Mouse (Mus musculus) hematopoietic stem cell, adult 5-6 weeks (primary cell): ENCODE measurements around the gene Sgms1. TPM values are rescaled to one million over a fixed set of nuclear protein-coding genes. Genes with fewer than 3 reads are reported as not detected.

ENCODE experiments used
- ATAC-seq, 2 experiments: fragments of 125-278 bp in 1 of 2; replicated peaks in 1 of 2; 2 replicates each; pipeline ENCODE4 v1.8.0; 2016 to 2017; ENCODE audit warnings: inconsistent platforms in 2 of 2, mild to moderate bottlenecking in 2 of 2, moderate number of reproducible peaks in 2 of 2, low read depth in 1 of 2, moderate TSS enrichment in 1 of 2; ENCODE audit not compliant: low FRiP score in 2 of 2, poor library complexity in 2 of 2, severe bottlenecking in 2 of 2, insufficient read depth in 1 of 2, low TSS enrichment in 1 of 2
- total RNA-seq: library from RNA; stranded (forward); fragments of 172-1452, 232-1000 nt; gene quantifications from 2 replicates; pipeline ENCODE4 v1.2.3, GENCODE M21; 2017

Gene Sgms1
- total RNA-seq, 1 experiment from 2014 or later, result 79.2 TPM

GRCm38 (mm10) chr19:32292782-32293776, 96.4 kb downstream of the Sgms1 start:
- ATAC-seq, result no peak

GRCm38 (mm10) chr19:32292067-32292739, 97.3 kb downstream of the Sgms1 start:
- peak; percentile 86 to 89 for ATAC-seq

- ATAC-seq, result no peak
Observed at GRCm38 (mm10) chr19:32291130-32291529, 98.4 kb downstream of the Sgms1 start.

- ATAC-seq, result no peak
Observed at GRCm38 (mm10) chr19:32288895-32289294, 100.6 kb downstream of the Sgms1 start.

GRCm38 (mm10) chr19:32287839-32288238, 101.7 kb downstream of the Sgms1 start:
- ATAC-seq, result no peak

GRCm38 (mm10) chr19:32285455-32285831, 104.1 kb downstream of the Sgms1 start:
- ATAC-seq, result no peak

GRCm38 (mm10) chr19:32284681-32285454, 104.6 kb downstream of the Sgms1 start:
- ATAC-seq, result peak in 1 of 2 experiments; percentile 56; a peak in 1 of 4 replicates

GRCm38 (mm10) chr19:32281917-32282316, 107.6 kb downstream of the Sgms1 start:
- ATAC-seq, result no peak

- ATAC-seq, result no peak
Observed at GRCm38 (mm10) chr19:32280380-32280779, 109.1 kb downstream of the Sgms1 start.

- no peak for ATAC-seq
Observed at GRCm38 (mm10) chr19:32279400-32279799, 110.1 kb downstream of the Sgms1 start.

GRCm38 (mm10) chr19:32277869-32278268, 111.6 kb downstream of the Sgms1 start:
- no peak for ATAC-seq

GRCm38 (mm10) chr19:32277287-32277686, 112.2 kb downstream of the Sgms1 start:
- ATAC-seq, result no peak

GRCm38 (mm10) chr19:32276817-32277216, 112.7 kb downstream of the Sgms1 start:
- ATAC-seq, result peak; percentile 65 to 70; a peak in 2 of 4 replicates

GRCm38 (mm10) chr19:32276263-32276662, 113.3 kb downstream of the Sgms1 start:
- ATAC-seq, result no peak

GRCm38 (mm10) chr19:32275068-32275925, 114.2 kb downstream of the Sgms1 start:
- ATAC-seq, result peak; percentile 38 to 66

GRCm38 (mm10) chr19:32274145-32274544, 115.4 kb downstream of the Sgms1 start:
- ATAC-seq, result no peak

GRCm38 (mm10) chr19:32273714-32274113, 115.8 kb downstream of the Sgms1 start:
- no peak for ATAC-seq
